Mouse (Mus musculus) hindbrain, embryonic 14.5 days (tissue): ENCODE measurements around the gene Cflar. TPM values are rescaled to one million over a fixed set of nuclear protein-coding genes. Genes with fewer than 3 reads are reported as not detected.
"Not testable (repeated sequence)": the region's sequence is repeated elsewhere in the genome, so short reads cannot be mapped to it uniquely, and the experiment has no call there.

Experiments used
- ATAC-seq: fragments of 200-750 bp; cut with Nextera tagmentation; 2 replicates; pipeline ENCODE4 v1.8.0; 2017; ENCODE audit warnings: moderate number of reproducible peaks, mild to moderate bottlenecking, moderate TSS enrichment, moderate library complexity; ENCODE audit not compliant: low FRiP score
- DNase-seq: peaks from one replicate; pipeline ENCODE4 v3.0.0-alpha.2; 2015; ENCODE audit warnings: low spot score
- H3K27ac ChIP-seq: fragments of 300-500 bp; sonication (generic); 2 replicates; pipeline ENCODE4 v1.5.1; 2014; ENCODE audit warnings: mild to moderate bottlenecking, moderate library complexity
- H3K27me3 ChIP-seq: fragments of 300-500 bp; sonication (generic); 2 replicates; pipeline ENCODE4 v1.6.1; 2014; ENCODE audit warnings: mild to moderate bottlenecking, low read length, mixed read lengths; ENCODE audit not compliant: control insufficient read depth, insufficient read depth
- H3K36me3 ChIP-seq: fragments of 300-500 bp; sonication (generic); replicated peaks from 2 replicates; pipeline ENCODE4 v1.6.1; 2014; ENCODE audit not compliant: control insufficient read depth, insufficient read depth
- H3K4me1 ChIP-seq: fragments of 300-500 bp; sonication (generic); replicated peaks from 2 replicates; pipeline ENCODE4 v1.6.1; 2014; ENCODE audit warnings: antibody characterized with exemption, low read length, mixed read lengths; ENCODE audit not compliant: control insufficient read depth, insufficient read depth
- H3K4me2 ChIP-seq: fragments of 300-500 bp; sonication (generic); replicated peaks from 2 replicates; pipeline ENCODE4 v1.6.1; 2014; ENCODE audit warnings: mild to moderate bottlenecking, moderate library complexity
- H3K4me3 ChIP-seq: fragments of 300-500 bp; sonication (generic); replicated peaks from 2 replicates; pipeline ENCODE4 v1.5.1; 2014; ENCODE audit warnings: mild to moderate bottlenecking, low read length
- H3K9ac ChIP-seq: fragments of 300-500 bp; sonication (generic); 2 replicates; pipeline ENCODE4 v1.6.1; 2014
- H3K9me3 ChIP-seq: fragments of 300-500 bp; sonication (generic); 2 replicates; pipeline ENCODE4 v1.6.1; 2016; ENCODE audit warnings: low read length; ENCODE audit not compliant: control insufficient read depth
- WGBS: fragments of 180-500 bp; shearing (Covaris S2); extraction: QIAGEN DNeasy Blood & Tissue Kit; methylation state at CpG from one replicate; pipeline ENCODE4 v1.1.7; 2014; 5-methylcytosine and 5-hydroxymethylcytosine counted together
- polyA plus RNA-seq: library from polyadenylated mRNA; unstranded; fragments of >200 nt; fragmentation: Nextera tagmentation; extraction: Ambion mirVana; gene quantifications from 2 replicates; pipeline ENCODE4 v1.2.1, GENCODE M21; 2014

Cflar gene
- polyA plus RNA-seq, 1 experiment from 2014 or later = 18.7 TPM

- Histone ChIP-seq H3K4me1 (no peaks in the 10 kb centered on the region), H3K9ac (no peak overlapping the region), H3K9me3 (no peaks in the 10 kb centered on the region), H3K27ac (no peak overlapping the region), H3K27me3 (no peaks in the 10 kb centered on the region), H3K4me2 (no peak overlapping the region), H3K4me3 (no peak overlapping the region), H3K36me3 (peaks cover 13% of the 10 kb centered on the region)
- 95% methylated on average over 22 of the region's 22 CpGs for WGBS
- DNase-seq (no peak), ATAC-seq (no peak)
Observed at GRCm38 (mm10) chr1:58736968-58737367, 25.7 kb downstream of the Cflar start.

- ATAC-seq (no peak), DNase-seq (no peak)
- H3K9ac ChIP-seq = no peak overlapping the region
- no peaks in the 10 kb centered on the region for H3K9me3 ChIP-seq
- H3K4me3 ChIP-seq = no peak overlapping the region
- no peaks in the 10 kb centered on the region for H3K27me3 ChIP-seq
- H3K36me3 ChIP-seq = peaks cover 13% of the 10 kb centered on the region
- no peak overlapping the region for H3K4me2 ChIP-seq
- H3K27ac ChIP-seq = no peak overlapping the region
- WGBS = 94% methylated on average over 7 of the region's 7 CpGs
- no peaks in the 10 kb centered on the region for H3K4me1 ChIP-seq
Observed at GRCm38 (mm10) chr1:58739529-58739928, 28.2 kb downstream of the Cflar start.

GRCm38 (mm10) chr1:58742571-58743021, 31.3 kb downstream of the Cflar start:
- H3K36me3 ChIP-seq = peaks cover 7% of the 10 kb centered on the region; the same call in 1 of the 2 replicates
- no peak overlapping the region for H3K27ac ChIP-seq
- DNase-seq (no peak), ATAC-seq (no peak)
- no peak overlapping the region for H3K9ac ChIP-seq
- H3K4me1 ChIP-seq = no peaks in the 10 kb centered on the region
- no peaks in the 10 kb centered on the region for H3K9me3 ChIP-seq
- 90% methylated on average over 5 of the region's 5 CpGs for WGBS
- no peak overlapping the region for H3K4me2 ChIP-seq
- H3K4me3 ChIP-seq = no peak overlapping the region
- H3K27me3 ChIP-seq = no peaks in the 10 kb centered on the region

GRCm38 (mm10) chr1:58743252-58743651, 31.9 kb downstream of the Cflar start:
- Histone ChIP-seq H3K4me3 (no peak overlapping the region), H3K36me3 (peaks cover 7% of the 10 kb centered on the region; the same call in 1 of the 2 replicates), H3K27me3 (no peaks in the 10 kb centered on the region), H3K27ac (no peak overlapping the region), H3K4me2 (no peak overlapping the region), H3K9ac (no peak overlapping the region), H3K4me1 (no peaks in the 10 kb centered on the region), H3K9me3 (no peaks in the 10 kb centered on the region)
- DNase-seq (no peak), ATAC-seq (no peak)
- WGBS = 94% methylated on average over 6 of the region's 6 CpGs

- peaks cover 7% of the 10 kb centered on the region; the same call in 1 of the 2 replicates for H3K36me3 ChIP-seq
- 93% methylated on average over 7 of the region's 7 CpGs for WGBS
- H3K9me3 ChIP-seq = no peaks in the 10 kb centered on the region
Observed at GRCm38 (mm10) chr1:58744645-58745044, 33.3 kb downstream of the Cflar start.

GRCm38 (mm10) chr1:58746880-58747279, 35.6 kb downstream of the Cflar start:
- no peaks in the 10 kb centered on the region for H3K9me3 ChIP-seq
- H3K27me3 ChIP-seq = no peaks in the 10 kb centered on the region
- WGBS = 71% methylated on average over 9 of the region's 9 CpGs
- H3K27ac ChIP-seq = no peak overlapping the region
- no peak overlapping the region for H3K4me3 ChIP-seq
- ATAC-seq (no peak), DNase-seq (peak; percentile 33)
- no peaks in the 10 kb centered on the region for H3K4me1 ChIP-seq
- H3K9ac ChIP-seq = no peak overlapping the region
- H3K4me2 ChIP-seq = no peak overlapping the region
- no peaks in the 10 kb centered on the region for H3K36me3 ChIP-seq

More at GRCm38 (mm10) chr1:58744645-58745044, 33.3 kb downstream of the Cflar start:
- no peak overlapping the region for H3K4me2 ChIP-seq
- no peak overlapping the region for H3K27ac ChIP-seq
- DNase-seq (peak; percentile 5), ATAC-seq (no peak)
- H3K27me3 ChIP-seq = no peaks in the 10 kb centered on the region
- no peaks in the 10 kb centered on the region for H3K4me1 ChIP-seq
- H3K9ac ChIP-seq = no peak overlapping the region
- no peak overlapping the region for H3K4me3 ChIP-seq

GRCm38 (mm10) chr1:58759451-58759850, 48.1 kb downstream of the Cflar start:
- no peaks in the 10 kb centered on the region for H3K9me3 ChIP-seq
- ATAC-seq (no peak), DNase-seq (no peak)
- WGBS = 94% methylated on average over 3 of the region's 3 CpGs
- peaks cover 5% of the 10 kb centered on the region; the same call in 1 of the 2 replicates for H3K36me3 ChIP-seq
- H3K4me2 ChIP-seq = no peak overlapping the region
- H3K27ac ChIP-seq = no peak overlapping the region
- H3K27me3 ChIP-seq = no peaks in the 10 kb centered on the region
- H3K4me1 ChIP-seq = no peaks in the 10 kb centered on the region
- no peak overlapping the region for H3K9ac ChIP-seq
- H3K4me3 ChIP-seq = no peak overlapping the region

- no peaks in the 10 kb centered on the region for H3K4me1 ChIP-seq
- no peaks in the 10 kb centered on the region for H3K27me3 ChIP-seq
- no peak overlapping the region for H3K27ac ChIP-seq
- no peak overlapping the region for H3K4me2 ChIP-seq
- DNase-seq = no peak
- H3K9me3 ChIP-seq = no peaks in the 10 kb centered on the region
- H3K36me3 ChIP-seq = no peaks in the 10 kb centered on the region
- 92% methylated on average over 1 of the region's 1 CpGs for WGBS
- no peak overlapping the region for H3K4me3 ChIP-seq
- H3K9ac ChIP-seq = no peak overlapping the region
- no peak for ATAC-seq
Observed at GRCm38 (mm10) chr1:58760581-58760980, 49.3 kb downstream of the Cflar start.

GRCm38 (mm10) chr1:58761391-58762275, 50.3 kb downstream of the Cflar start:
- not testable (repeated sequence) for H3K4me2 ChIP-seq, H3K9me3 ChIP-seq, ATAC-seq, H3K27ac ChIP-seq, H3K36me3 ChIP-seq, H3K4me3 ChIP-seq, H3K9ac ChIP-seq, H3K27me3 ChIP-seq, H3K4me1 ChIP-seq, DNase-seq
- 64% methylated on average over 5 of the region's 5 CpGs for WGBS
